Mouse (Mus musculus): ENCODE measurements around the gene Adarb2.

Gene Adarb2

GRCm38 (mm10) chr13:8680470-8681129 is 477.9 kb downstream of the Adarb2 start:
- no peak for DNase-seq (ENCODE audit: low spot score)

DNA sequence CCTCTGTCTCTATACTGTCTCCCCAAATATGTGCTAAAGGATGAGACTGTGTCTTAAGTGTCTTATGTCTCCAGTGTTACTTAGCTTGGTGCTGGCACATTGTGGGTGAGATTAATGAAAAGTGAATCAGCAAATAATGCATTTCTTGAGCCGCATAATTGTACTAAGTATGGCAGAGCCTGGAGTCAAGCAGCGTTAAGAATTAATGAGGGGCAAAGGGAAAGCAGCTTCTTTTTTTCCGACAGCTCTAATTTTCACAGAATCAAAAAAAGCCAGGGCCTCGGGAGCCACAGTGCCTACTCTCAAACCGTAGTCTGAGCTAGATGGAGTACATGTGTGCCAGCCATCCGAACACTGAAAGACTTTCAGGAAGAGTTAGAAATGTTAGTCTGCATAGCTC is 488.8 kb downstream of the Adarb2 start:
- no peak for DNase-seq (ENCODE audit: low spot score)

DNA sequence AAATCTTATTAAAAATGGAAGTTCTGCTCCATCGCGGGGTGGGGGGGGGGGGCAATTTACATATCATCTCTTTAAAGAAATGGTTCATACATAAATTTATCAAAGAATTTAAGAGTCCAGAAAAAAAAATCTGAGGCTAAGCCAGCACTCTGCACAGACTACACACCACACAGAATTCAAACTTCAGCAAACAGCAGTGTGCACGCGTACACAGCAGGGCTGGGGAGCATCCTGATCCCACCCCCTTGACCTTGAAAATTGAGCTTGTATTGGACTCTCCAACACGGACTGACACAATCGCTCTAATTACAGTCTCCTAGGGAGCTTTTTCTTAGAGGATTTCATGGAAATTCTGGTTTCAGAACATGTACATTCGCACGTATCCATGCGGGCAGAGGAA is 490.1 kb downstream of the Adarb2 start:
- no peak for DNase-seq (ENCODE audit: low spot score)

DNA sequence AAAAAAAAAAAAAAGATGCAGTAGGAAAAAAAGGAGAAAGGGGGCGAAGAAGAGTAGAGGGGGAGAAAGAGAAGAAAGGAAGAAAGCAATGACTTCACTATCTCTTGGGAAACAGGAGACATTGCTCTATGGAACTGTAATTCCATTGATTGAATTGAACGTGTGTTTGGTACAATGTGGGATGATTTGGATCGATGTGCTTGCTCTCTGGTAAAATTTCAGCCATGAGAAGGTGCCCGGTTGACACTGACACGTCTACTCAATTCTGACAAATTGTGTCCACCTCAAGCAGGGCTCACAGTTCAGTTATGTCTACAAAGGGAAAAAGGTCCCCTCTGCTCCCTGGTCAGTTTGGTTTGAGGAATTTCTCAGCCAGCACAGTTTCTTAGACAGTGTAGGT is 495.8 kb downstream of the Adarb2 start:
- no peak for DNase-seq (ENCODE audit: low spot score)

DNA sequence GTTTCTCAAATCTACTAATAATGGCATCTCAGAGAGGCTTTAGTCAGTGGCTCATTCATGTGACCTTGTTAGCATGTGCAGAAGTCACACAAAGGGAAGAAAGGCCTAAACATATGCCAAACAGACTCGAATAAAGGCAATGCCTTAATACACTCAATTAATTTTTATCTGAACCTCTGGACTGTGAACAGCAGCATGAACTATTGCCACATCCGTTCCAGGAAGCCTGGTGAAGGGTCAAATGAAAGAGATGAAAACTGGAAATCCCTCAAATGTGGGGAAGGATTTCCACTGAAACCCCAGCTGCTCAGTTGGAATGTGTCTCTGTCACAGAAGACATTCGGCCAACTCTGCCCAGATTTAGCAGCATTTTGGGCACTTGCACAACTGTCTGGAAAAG is 497.2 kb downstream of the Adarb2 start:
- DNase-seq (ENCODE audit: low spot score), result no peak

- no peak for DNase-seq (ENCODE audit: low spot score)
Observed at GRCm38 (mm10) chr13:8700981-8701380, 498.3 kb downstream of the Adarb2 start.

GRCm38 (mm10) chr13:8705296-8705695 is 502.6 kb downstream of the Adarb2 start:
- DNase-seq (ENCODE audit: low spot score), result no peak

- no peak for DNase-seq (ENCODE audit: low spot score)
Observed at GRCm38 (mm10) chr13:8713377-8713776, 510.7 kb downstream of the Adarb2 start.

- no peak for DNase-seq (ENCODE audit: low spot score)
Observed at GRCm38 (mm10) chr13:8729972-8730645, 527.4 kb downstream of the Adarb2 start.

GRCm38 (mm10) chr13:8737139-8737865 is 534.6 kb downstream of the Adarb2 start:
- DNase-seq (ENCODE audit: low spot score), result no peak

- DNase-seq (ENCODE audit: low spot score), result peak; percentile 29
Observed at GRCm38 (mm10) chr13:8742792-8743191, 540.1 kb downstream of the Adarb2 start.

DNA sequence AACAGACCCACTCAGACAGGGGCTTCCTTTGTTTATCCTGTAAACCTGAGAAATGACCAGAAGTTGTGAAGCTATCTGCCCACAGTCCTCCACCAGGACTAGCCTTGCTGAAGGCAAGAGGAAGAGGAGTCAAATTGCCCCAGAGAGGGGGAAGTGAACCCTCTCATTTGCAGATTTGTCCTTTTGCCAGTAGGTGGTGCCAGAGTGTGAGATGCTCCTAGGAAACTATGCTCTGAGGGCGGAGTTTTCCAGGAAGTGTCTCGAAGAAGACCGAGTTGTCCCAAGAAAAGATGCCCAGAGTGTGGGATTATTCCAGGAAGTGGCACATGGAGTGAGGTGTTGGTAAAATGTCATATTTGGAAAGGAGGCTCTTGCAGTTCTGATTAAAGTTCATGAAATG is 541.9 kb downstream of the Adarb2 start:
- no peak for DNase-seq (ENCODE audit: low spot score)

DNA sequence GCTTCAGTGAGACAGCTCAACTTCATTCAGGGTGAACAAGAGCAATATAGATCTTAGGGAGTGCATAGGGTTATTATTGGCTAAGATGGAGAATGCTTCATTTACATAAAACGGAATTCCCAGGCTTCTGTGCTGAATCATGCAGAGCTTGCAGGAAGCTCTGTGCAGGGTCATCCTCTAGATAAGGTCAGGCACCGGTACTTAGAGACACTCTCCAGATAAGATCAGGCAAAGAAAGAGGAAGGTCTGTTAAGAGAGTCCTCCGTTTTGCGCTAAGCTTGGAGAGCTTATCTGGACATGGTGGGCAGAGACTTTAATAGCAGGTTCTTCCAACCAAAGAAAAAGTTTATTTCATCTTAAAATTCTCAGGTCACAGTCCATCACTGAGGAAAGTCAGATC is 542.9 kb downstream of the Adarb2 start:
- DNase-seq (ENCODE audit: low spot score), result no peak

GRCm38 (mm10) chr13:8749451-8749850 is 546.8 kb downstream of the Adarb2 start:
- no peak for DNase-seq (ENCODE audit: low spot score)

DNA sequence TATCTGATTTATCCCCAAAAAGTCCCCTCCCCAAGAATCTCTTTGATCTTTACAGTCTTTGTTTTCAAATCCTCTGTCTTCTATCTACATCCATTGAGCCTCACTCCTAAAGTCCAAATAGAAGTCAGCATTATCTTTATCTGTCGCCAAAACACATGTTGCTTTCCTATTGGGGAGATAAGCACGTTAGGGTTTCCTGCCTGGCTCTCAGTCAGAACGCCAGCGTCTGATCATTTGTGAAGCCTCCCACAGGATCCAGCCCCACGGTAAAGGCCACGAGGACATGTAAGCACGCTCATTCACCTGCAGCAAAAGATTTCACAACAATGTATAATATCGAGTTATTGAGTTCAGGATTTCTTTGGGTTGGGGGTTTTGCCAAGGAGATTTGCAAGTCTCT is 558.3 kb downstream of the Adarb2 start:
- no peak for DNase-seq (ENCODE audit: low spot score)

- no peak for DNase-seq (ENCODE audit: low spot score)
Observed at GRCm38 (mm10) chr13:8769654-8770227, 567.1 kb downstream of the Adarb2 start.

GRCm38 (mm10) chr13:8770616-8771015 is 568.0 kb downstream of the Adarb2 start:
- no peak for DNase-seq (ENCODE audit: low spot score)

DNA sequence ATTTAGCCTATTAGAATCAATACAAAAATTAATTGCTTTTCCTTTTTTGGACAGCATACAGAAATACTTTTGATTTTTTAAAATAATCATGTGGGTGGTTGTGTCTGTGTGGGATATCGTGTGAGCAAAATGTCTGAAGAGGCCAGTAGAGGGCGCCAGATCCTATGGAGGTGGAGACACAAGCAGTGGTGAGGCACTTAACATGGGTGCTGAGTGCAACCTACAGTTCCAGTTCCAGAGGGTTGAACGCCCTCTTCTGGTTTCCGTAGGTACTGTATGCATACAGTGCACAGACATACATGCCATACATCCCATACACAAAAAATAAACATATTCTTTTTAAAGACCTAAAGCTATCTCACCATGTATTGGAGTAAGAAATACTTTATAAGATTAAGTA is 577.8 kb downstream of the Adarb2 start:
- peak; percentile 60 for DNase-seq (ENCODE audit: low spot score)

DNA sequence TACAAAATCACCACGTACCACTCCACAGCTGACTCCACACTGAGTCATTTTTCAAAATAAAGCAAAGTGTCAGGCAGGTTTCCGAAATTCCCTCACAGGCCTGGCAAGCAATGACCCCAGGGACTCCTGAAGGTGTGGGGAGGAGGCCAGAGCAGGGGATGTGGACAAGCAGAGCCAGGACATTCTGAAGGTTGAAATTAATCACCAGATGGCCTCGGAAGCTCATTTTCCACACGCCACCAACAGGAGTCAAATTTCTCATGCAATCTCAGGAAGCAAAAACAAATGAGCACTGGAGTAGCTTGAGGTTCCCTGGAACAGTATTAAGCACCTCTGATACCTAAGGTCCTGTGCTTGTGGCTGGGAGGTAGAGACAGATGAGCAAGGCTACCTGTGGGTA is 580.0 kb downstream of the Adarb2 start:
- no peak for DNase-seq (ENCODE audit: low spot score)

- peak; percentile 34 for DNase-seq (ENCODE audit: low spot score)
Observed at GRCm38 (mm10) chr13:8783686-8784307, 581.1 kb downstream of the Adarb2 start.

DNA sequence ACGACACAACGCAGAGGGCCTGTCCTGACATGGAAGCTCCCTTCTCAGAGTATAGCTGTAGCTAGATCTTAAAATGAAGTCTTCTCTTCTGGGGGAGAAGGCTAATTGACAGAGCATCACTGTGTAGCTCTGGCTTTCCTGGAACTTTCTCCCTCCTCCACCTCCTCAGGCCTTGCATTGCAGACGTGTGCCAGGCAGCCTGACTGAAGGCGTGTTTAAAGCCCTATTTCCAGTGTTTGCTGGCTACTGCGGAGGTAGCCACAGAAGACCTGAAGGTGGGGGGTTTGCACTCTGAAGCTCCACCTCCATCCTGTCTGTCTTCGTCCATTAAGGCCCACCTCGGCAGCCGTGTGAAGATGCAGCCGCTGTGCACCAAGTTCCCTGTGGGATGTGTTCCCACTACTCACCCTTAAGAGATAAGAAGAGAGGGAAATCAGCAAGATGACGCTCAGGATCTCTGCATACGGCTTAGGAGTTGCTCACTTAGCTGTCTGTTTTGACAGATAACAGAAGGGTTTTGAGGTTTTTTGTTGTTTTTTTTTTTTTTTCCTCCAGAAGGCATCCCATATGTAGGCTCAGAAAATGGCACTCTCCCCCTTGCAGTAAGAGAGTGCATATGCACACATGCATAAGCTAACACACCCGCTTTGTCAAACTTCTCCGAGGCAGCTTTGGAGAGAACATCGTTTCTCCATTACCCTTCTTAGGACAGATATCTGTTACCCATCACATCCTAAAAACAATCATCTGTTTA is 581.8 kb downstream of the Adarb2 start:
- no peak for DNase-seq (ENCODE audit: low spot score)

DNA sequence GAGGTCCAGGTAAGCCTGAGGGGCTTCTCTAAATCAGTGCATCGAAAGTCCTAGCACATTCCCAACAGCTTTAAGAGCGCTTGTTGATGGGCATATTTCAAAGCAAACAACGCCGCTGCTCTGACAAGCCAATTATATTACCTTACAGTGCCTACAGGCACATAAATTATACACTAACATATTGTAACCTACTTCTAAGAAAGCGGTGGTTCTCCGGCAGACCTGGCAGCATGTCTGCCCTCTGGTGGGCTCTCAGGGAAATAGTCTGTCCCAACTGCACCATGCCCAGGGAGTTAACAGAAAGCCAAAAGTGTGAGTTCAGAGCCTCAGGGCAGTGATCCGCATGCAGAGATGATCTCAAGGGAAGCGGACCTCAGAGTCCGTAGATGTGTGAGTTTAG is 582.5 kb downstream of the Adarb2 start:
- DNase-seq (ENCODE audit: low spot score), result peak; percentile 43
